Mouse (Mus musculus) splenic B cell, adult 2 months (primary cell): ENCODE results near the gene Rbp1.
A peak's percentile ranks its signal among the peaks of the same experiment; 100 is the strongest.

Source experiments
- DNase-seq: peaks from one replicate; pipeline ENCODE4 v3.0.0-alpha.2; 2011; ENCODE audit warnings: low read depth, low spot score
- H3K27me3 ChIP-seq: 2 replicates; pipeline ENCODE4 v1.6.1; 2012; ENCODE audit warnings: mild to moderate bottlenecking, low read length, moderate library complexity, mixed read lengths; ENCODE audit not compliant: control insufficient read depth, poor library complexity, insufficient read depth, severe bottlenecking
- H3K36me3 ChIP-seq: 2 replicates; pipeline ENCODE4 v1.6.1; 2012; ENCODE audit warnings: mild to moderate bottlenecking, low read length, moderate library complexity, mixed read lengths; ENCODE audit not compliant: control insufficient read depth, poor library complexity, insufficient read depth, severe bottlenecking

Rbp1 gene

DNA sequence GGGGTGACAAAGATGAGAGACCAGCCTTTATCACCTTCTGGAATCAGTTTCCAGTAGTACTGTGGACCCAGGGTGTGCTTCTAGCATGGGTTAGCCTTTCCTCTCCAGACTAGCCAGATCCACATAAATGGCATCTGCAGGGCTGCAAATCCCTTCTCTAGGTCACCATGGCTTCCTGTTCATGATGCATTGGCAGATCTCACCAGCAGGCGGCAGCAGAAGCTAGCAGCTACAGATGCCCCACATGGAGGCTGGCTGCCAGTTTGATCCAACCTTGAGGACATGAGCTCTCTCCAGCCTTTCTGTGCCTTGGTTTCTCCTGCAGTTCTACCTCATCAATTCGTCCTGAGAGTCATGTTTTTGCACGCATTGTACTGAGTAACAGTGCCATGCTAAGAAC is 13.6 kb upstream of the Rbp1 start:
- peak; percentile 42 for DNase-seq
- H3K36me3 ChIP-seq: no peaks in the 10 kb centered on the region; the same call in 1 of the 2 replicates
- no peaks in the 10 kb centered on the region for H3K27me3 ChIP-seq

DNA sequence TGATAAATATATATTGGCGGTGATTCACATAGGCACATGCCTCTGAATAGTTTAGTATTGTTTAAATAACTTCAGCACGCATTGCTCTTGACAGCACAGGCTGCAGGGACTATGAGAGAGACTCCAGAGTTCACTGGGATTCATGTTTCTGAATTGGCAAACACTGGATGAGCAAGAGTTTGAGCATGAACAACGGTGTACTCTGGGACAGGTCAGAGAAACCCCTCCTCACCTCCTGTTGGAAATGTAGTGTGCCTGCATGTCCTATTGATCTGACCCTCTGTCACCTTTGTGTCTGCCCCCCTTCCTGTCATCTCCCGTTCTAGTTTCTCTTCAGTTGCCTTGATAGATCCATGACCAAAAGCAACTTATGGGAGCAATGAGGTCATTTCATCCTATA is 7.3 kb upstream of the Rbp1 start:
- DNase-seq: no peak
- no peaks in the 10 kb centered on the region for H3K27me3 ChIP-seq
- no peaks in the 10 kb centered on the region for H3K36me3 ChIP-seq

DNA sequence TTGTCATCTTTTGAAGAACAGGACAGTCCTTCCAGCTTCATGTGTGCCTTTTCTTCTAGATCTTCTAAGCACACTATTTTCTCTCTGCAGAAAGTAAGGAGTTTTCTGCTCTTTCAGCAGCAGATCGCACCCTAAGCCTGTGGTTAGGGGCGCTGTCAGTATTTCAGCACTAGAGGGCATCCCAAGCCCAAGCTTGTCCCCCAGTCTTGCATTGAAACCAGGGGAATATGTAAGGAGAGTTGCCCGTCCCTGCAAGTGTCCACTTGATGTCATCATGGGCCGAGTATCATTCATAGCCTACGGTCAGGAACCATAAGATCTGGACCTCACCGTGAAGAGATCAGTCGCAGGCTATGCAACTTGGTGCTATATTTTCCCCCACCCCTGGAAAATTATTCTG is 4.8 kb upstream of the Rbp1 start:
- no peaks in the 10 kb centered on the region for H3K27me3 ChIP-seq
- H3K36me3 ChIP-seq: no peaks in the 10 kb centered on the region
- DNase-seq: no peak

DNA sequence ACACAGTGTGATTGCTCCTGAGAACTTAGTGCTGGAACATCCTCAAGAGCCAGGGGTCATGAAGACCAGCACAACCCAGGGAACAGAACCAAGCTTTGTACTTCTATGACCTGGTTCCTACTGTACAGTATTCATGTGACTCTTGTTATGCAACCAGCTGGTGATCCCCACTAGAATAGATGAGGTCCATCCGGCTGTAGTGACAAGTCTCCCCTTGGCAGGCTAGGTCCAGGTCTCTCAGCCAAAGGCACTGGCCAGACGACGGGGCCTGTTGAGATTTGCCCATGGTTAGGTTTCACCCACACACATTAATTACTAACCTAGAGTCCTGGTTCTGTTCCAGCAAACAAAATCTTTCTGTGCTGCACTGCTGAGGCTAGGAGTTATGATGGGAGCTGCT is 4.4 kb upstream of the Rbp1 start:
- no peaks in the 10 kb centered on the region for H3K36me3 ChIP-seq

DNA sequence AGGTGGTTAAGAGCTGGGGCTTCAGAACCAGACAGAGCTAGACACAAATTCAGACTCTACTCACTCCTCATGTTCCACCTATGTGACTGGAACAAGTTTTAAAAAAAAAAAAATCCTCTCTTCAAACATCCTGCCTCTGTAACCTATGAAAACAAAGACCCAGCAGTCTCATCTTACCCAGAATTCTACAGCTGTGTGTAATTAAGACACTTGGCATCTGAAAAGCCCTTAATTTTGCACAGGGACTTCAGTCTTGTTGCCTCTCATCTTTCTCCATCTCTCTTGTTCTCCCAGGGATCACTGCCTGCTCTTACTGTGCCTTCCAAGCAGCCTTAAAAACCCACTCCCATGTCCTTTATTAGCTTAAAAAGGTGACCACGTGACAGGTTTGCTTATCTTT is 2.1 kb upstream of the Rbp1 start:
- H3K36me3 ChIP-seq: no peaks in the 10 kb centered on the region
- DNase-seq: no peak
- no peaks in the 10 kb centered on the region for H3K27me3 ChIP-seq

More for the DNA sequence above, 4.4 kb upstream of the Rbp1 start:
- DNase-seq: no peak
- H3K27me3 ChIP-seq: no peaks in the 10 kb centered on the region

DNA sequence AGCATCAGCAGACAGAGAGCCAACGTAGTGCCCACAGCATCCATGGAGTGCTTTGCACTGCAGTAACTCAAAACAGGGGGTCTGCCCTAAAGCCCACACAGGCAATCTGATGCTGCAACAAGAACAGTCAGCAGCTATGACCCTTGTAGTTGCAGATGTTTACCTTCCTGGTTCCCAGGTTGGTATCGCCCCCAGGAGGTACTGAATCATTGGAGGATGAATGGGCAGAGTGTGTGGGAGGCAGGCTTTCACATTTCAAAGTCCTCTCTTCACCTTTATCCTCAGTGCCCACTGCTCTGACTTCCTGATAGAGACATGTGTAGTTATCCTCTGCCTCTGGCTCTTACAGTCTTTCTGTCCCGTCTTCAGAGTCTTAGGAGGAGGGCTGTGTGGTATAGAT is 858 bp upstream of the Rbp1 start:
- Histone ChIP-seq H3K27me3 (no peaks in the 10 kb centered on the region), H3K36me3 (no peaks in the 10 kb centered on the region)
- DNase-seq: no peak

DNA sequence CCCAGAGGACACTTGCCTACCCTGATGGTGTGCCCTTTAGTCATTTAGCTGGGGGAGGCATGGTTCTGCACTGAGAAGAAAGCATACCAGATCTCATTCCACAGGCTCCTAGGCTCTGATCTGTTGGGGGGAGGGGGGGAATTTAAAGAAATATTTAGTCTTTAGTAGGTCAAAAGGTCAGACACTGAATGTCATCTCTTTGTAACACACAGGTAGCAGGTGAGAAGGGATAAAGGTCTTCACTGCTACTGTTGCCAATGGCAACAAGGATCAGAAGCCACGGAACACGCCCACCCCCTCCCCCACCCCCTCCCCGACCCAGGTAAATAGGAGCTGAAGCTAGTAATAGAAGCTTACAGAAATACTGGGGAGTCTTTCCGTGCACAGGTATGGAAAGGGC is 930 bp downstream of the Rbp1 start:
- Histone ChIP-seq H3K27me3 (no peaks in the 10 kb centered on the region), H3K36me3 (no peaks in the 10 kb centered on the region)
- no peak for DNase-seq

DNA sequence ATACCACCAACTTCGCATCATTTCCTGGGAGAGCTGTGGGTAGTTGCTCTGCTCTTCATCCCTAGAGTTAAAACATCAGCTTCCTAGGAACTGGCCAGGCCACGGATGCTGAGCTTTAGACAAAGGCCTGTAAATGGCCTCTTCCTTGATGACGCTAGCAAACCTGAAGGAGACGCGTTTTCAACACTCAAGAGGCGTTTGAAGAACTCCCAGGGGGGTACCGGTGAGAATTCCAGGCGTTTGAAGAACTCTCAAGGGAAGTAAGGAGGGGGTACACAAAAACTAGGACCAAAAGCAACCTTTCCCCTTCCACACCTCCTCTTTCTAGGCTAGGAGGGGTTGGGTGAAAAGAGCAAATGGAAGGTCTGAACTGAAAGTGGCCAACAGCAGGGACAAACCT is 1.5 kb downstream of the Rbp1 start:
- H3K27me3 ChIP-seq: no peaks in the 10 kb centered on the region

DNA sequence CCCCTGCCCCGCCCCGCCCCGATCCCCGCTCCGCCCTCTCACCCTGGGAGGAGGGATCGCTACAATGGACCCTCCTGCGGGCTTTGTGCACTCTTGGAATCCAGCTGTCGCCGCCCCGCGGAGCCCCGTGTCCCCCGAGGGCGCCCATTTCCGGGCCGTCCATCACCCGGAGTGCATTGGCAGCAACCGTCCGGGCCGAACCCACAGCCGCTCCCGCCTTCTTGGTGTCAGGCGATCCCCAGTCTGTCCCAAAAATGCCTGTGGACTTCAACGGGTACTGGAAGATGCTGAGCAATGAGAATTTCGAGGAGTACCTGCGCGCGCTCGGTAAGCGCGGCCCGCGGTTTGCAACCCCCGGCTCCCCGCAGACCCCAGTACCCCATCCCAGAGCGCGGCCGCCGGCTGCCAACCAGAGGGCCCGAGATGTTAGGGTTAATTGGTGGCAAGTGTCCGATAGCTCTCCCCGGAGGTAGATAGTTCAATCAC is 2.0 kb downstream of the Rbp1 start:
- no peaks in the 10 kb centered on the region for H3K27me3 ChIP-seq
- H3K36me3 ChIP-seq: no peaks in the 10 kb centered on the region
- no peak for DNase-seq

More for the DNA sequence above, 1.5 kb downstream of the Rbp1 start:
- no peaks in the 10 kb centered on the region for H3K36me3 ChIP-seq
- no peak for DNase-seq

DNA sequence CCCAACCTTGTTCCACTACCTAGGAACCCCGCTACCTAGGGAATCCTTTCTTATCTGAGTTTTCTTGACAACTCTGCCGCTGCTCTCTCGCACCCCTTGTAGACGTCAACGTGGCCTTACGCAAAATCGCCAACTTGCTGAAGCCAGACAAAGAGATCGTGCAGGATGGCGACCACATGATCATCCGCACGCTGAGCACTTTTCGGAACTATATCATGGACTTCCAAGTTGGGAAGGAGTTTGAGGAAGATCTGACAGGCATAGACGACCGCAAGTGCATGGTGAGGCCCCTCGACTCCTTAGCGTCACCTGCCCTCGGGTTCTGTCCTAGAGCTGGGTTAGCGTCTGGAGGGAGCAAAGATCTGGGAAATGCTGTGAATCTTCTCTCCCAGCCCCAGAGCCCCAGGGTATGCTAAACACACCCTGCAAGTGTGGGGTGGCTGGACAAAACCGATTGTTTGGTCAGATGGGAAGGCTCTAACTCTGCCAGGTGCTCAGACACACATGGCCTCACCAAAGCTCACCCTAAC is 2.7 kb downstream of the Rbp1 start:
- Histone ChIP-seq H3K27me3 (no peaks in the 10 kb centered on the region), H3K36me3 (no peaks in the 10 kb centered on the region)
- no peak for DNase-seq

DNA sequence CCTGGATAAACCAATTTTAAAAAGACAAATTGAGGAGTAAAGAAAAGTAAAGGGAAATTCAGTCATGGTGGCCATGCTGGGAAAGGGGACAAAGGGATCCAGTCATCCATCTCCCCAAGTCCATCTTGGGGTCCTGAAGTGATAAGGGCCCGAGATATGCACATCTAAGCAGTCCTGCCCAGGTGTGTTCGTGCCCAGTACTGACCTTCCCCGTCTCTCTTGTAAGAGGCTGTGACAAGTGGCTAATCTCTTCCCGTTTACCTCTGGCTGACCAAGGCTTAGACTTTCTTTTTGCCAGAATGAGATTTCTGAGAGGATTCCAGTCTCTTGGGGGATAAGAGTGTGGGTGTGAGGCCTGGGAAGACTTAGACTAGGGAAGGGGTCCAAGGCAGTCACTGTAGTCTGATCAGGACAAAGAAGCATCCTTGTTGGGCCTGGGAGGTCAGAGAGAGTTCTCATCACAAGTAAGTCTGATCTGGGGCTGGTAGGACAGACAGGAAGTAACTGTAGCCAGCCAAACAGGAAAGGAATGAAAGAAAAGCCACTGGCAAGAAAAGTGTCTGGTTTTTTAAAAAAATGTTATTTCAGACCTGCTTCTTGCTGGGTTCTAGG is 5.3 kb downstream of the Rbp1 start:
- Histone ChIP-seq H3K36me3 (no peaks in the 10 kb centered on the region), H3K27me3 (no peaks in the 10 kb centered on the region)
- no peak for DNase-seq

DNA sequence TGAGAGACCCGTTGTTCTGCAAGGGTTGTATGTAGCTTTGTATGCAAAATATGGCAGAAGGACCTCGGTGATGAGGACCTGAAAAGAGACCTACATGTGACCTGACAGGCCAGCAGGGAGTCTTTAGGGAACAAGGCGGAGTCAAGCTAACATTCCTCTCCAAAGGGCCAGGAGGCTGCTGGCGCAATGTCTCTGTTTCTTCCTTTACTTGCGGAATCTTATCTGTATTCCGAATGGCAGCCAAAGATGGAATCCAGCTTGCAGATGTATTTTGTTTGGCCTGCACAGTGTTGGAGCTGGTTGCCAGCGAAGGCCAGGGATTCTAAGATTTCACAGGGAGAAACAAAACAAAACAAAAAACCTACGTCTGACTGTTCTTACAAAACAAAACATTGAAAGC is 6.0 kb downstream of the Rbp1 start:
- no peaks in the 10 kb centered on the region for H3K36me3 ChIP-seq
- DNase-seq: no peak
- no peaks in the 10 kb centered on the region for H3K27me3 ChIP-seq

DNA sequence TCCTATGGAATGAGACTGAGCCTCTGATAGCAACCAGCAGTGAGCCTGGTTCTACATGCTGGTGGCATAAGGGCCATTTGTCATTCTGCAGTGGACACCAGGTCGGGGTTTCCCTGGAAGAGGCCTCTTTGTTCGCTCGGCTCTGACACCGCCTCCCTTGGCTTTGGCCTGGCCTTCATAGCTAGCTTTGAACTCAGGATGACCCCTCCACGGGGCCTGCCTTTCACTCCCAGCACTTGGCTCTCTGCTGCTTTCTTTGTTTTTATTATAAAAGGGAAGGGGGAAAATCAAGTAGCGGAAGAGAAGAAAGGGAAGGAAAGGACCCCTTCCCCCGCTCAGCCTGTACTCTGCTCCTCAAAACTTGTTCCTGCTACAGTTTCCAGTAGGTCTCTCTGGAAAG is 7.0 kb downstream of the Rbp1 start:
- no peaks in the 10 kb centered on the region for H3K27me3 ChIP-seq
- no peak for DNase-seq
- no peaks in the 10 kb centered on the region for H3K36me3 ChIP-seq

DNA sequence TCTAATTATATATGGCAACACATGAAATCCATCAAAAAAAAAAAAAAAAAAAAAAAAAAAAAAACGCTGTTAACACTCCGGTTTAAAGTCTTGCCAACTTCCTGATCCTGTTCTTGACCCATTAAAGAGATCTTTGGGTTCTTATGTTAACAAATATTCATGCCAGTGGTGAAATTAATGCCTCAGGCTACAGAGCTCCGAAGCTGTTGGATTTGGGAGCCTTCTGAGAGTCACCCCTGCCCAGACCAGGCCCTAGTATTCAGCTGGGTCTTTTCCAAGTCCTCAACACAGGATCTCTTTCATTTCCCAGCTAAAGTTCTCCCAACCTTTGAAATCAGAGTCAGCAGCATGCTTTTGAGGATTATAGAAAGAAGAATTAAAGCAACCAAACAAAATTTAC is 7.8 kb downstream of the Rbp1 start:
- no peak for DNase-seq
- Histone ChIP-seq H3K36me3 (no peaks in the 10 kb centered on the region), H3K27me3 (no peaks in the 10 kb centered on the region)

DNA sequence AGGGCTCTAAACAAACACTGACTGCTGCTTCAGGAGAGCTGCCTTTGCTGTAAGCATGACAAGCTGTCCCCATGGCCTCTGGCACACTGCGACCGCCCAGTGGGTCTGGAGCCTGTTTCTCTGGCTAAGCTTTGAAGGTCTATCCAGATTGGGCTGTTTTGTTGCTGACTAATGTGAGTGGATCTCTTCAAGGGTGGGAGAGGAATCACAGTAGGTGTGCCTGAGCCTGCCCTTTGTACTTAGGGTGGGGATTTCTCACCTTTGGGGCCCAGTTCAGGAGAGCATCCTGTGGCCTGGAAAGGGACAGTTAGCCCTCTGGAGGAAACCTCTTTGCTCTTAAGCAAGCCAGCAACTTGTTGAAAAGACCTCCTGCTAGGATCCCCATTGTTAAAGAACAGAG is 10.3 kb downstream of the Rbp1 start:
- H3K27me3 ChIP-seq: no peaks in the 10 kb centered on the region
- no peak for DNase-seq
- H3K36me3 ChIP-seq: no peaks in the 10 kb centered on the region
